Mouse (Mus musculus) lung, embryonic 15.5 days (tissue): ENCODE measurements around the gene Apln. TPM values are rescaled to one million over a fixed set of nuclear protein-coding genes. Genes with fewer than 3 reads are reported as not detected.

ENCODE experiments used
- ATAC-seq: fragments of 200-750 bp; cut with Nextera tagmentation; 2 replicates; pipeline ENCODE4 v1.8.0; 2017; ENCODE audit warnings: moderate number of reproducible peaks, borderline replicate concordance; ENCODE audit not compliant: low FRiP score, low TSS enrichment; ENCODE audit errors: extremely low read depth
- H3K27ac ChIP-seq: fragments of 300-500 bp; sonication (generic); 2 replicates; pipeline ENCODE4 v1.5.1; 2015; ENCODE audit warnings: moderate library complexity, mild to moderate bottlenecking, inconsistent platforms
- H3K27me3 ChIP-seq: fragments of 300-500 bp; sonication (generic); 2 replicates; pipeline ENCODE4 v1.6.1; 2015; ENCODE audit warnings: inconsistent platforms
- H3K36me3 ChIP-seq: fragments of 300-500 bp; sonication (generic); 2 replicates; pipeline ENCODE4 v1.6.1; 2015; ENCODE audit warnings: inconsistent platforms
- H3K4me1 ChIP-seq: fragments of 300-500 bp; sonication (generic); 2 replicates; pipeline ENCODE4 v1.6.1; 2015; ENCODE audit warnings: inconsistent platforms
- H3K4me2 ChIP-seq: fragments of 300-500 bp; sonication (generic); 2 replicates; pipeline ENCODE4 v1.6.1; 2015; ENCODE audit warnings: inconsistent platforms, mild to moderate bottlenecking, moderate library complexity
- H3K4me3 ChIP-seq: fragments of 300-500 bp; sonication (generic); 2 replicates; pipeline ENCODE4 v1.5.1; 2015; ENCODE audit warnings: mild to moderate bottlenecking, inconsistent platforms
- H3K9ac ChIP-seq: fragments of 300-500 bp; sonication (generic); 2 replicates; pipeline ENCODE4 v1.6.1; 2015; ENCODE audit warnings: inconsistent platforms
- H3K9me3 ChIP-seq: fragments of 300-500 bp; sonication (generic); 2 replicates; pipeline ENCODE4 v1.6.1; 2016; ENCODE audit warnings: inconsistent platforms
- WGBS: fragments of 180-500 bp; shearing (Covaris S2); methylation state at CpG from one replicate; pipeline ENCODE4 v1.1.7; 2015; 5-methylcytosine and 5-hydroxymethylcytosine counted together
- polyA plus RNA-seq: library from polyadenylated mRNA; unstranded; fragments of >200 nt; fragmentation: Nextera tagmentation; extraction: Ambion mirVana; gene quantifications from 2 replicates; pipeline ENCODE4 v1.2.1, GENCODE M21; 2015

Apln gene
- polyA plus RNA-seq, 1 experiment from 2014 or later = 13.4 TPM

GRCm38 (mm10) chrX:48011656-48012055 lies 23.0 kb downstream of the Apln start:
- H3K9ac ChIP-seq = no peak overlapping the region
- H3K27me3 ChIP-seq = no peaks in the 10 kb centered on the region
- H3K4me3 ChIP-seq = no peak overlapping the region
- H3K27ac ChIP-seq = no peak overlapping the region
- WGBS = 89% methylated on average over 3 of the region's 3 CpGs
- no peak for ATAC-seq
- H3K9me3 ChIP-seq = no peaks in the 10 kb centered on the region
- no peak overlapping the region for H3K4me2 ChIP-seq
- H3K4me1 ChIP-seq = no peaks in the 10 kb centered on the region
- H3K36me3 ChIP-seq = no peaks in the 10 kb centered on the region

GRCm38 (mm10) chrX:48006062-48006461 lies 28.6 kb downstream of the Apln start:
- H3K27me3 ChIP-seq = no peaks in the 10 kb centered on the region
- H3K4me3 ChIP-seq = no peak overlapping the region
- no peak overlapping the region for H3K27ac ChIP-seq
- H3K36me3 ChIP-seq = no peaks in the 10 kb centered on the region
- H3K4me2 ChIP-seq = no peak overlapping the region
- H3K4me1 ChIP-seq = no peaks in the 10 kb centered on the region
- WGBS = 44% methylated on average over 7 of the region's 8 CpGs
- no peaks in the 10 kb centered on the region for H3K9me3 ChIP-seq
- no peak overlapping the region for H3K9ac ChIP-seq
- peak; percentile 62 for ATAC-seq

- no peak overlapping the region for H3K4me2 ChIP-seq
- H3K4me3 ChIP-seq = no peak overlapping the region
- no peaks in the 10 kb centered on the region for H3K4me1 ChIP-seq
- H3K27me3 ChIP-seq = no peaks in the 10 kb centered on the region
- no peaks in the 10 kb centered on the region for H3K9me3 ChIP-seq
- H3K36me3 ChIP-seq = no peaks in the 10 kb centered on the region
- 79% methylated on average over 1 of the region's 1 CpGs for WGBS
- no peak for ATAC-seq
- H3K27ac ChIP-seq = no peak overlapping the region
- H3K9ac ChIP-seq = no peak overlapping the region
Observed at GRCm38 (mm10) chrX:48004786-48005185, 29.9 kb downstream of the Apln start.

- Histone ChIP-seq H3K4me2 (no peak overlapping the region), H3K27ac (no peak overlapping the region), H3K9ac (no peak overlapping the region), H3K27me3 (no peaks in the 10 kb centered on the region), H3K9me3 (no peaks in the 10 kb centered on the region), H3K4me3 (no peak overlapping the region), H3K4me1 (no peaks in the 10 kb centered on the region), H3K36me3 (no peaks in the 10 kb centered on the region)
- ATAC-seq = no peak
- WGBS = 58% methylated on average over 7 of the region's 7 CpGs
Observed at GRCm38 (mm10) chrX:48001151-48001550, 33.5 kb downstream of the Apln start.

- Histone ChIP-seq H3K4me2 (no peak overlapping the region), H3K9me3 (no peaks in the 10 kb centered on the region), H3K27me3 (no peaks in the 10 kb centered on the region), H3K4me1 (no peaks in the 10 kb centered on the region), H3K36me3 (no peaks in the 10 kb centered on the region), H3K4me3 (no peak overlapping the region), H3K9ac (no peak overlapping the region), H3K27ac (no peak overlapping the region)
- ATAC-seq = no peak
- WGBS = 68% methylated on average over 8 of the region's 8 CpGs
Observed at GRCm38 (mm10) chrX:47998412-47998811, 36.2 kb downstream of the Apln start.

GRCm38 (mm10) chrX:47992606-47993005 lies 42.0 kb downstream of the Apln start:
- H3K9ac ChIP-seq = no peak overlapping the region
- WGBS = 19% methylated on average over 8 of the region's 8 CpGs
- H3K4me3 ChIP-seq = no peak overlapping the region
- no peaks in the 10 kb centered on the region for H3K27me3 ChIP-seq
- H3K27ac ChIP-seq = no peak overlapping the region
- H3K9me3 ChIP-seq = no peaks in the 10 kb centered on the region
- no peak for ATAC-seq
- H3K36me3 ChIP-seq = no peaks in the 10 kb centered on the region
- H3K4me2 ChIP-seq = 0 out of 2 replicates have a peak overlapping the region, but pooled peaks have one; percentile 20
- H3K4me1 ChIP-seq = peaks cover 4% of the 10 kb centered on the region; the same call in 1 of the 2 replicates

GRCm38 (mm10) chrX:47988024-47988423 lies 46.6 kb downstream of the Apln start:
- Histone ChIP-seq H3K36me3 (no peaks in the 10 kb centered on the region), H3K4me3 (no peak overlapping the region), H3K9me3 (no peaks in the 10 kb centered on the region), H3K27ac (no peak overlapping the region), H3K4me2 (no peak overlapping the region), H3K9ac (no peak overlapping the region), H3K4me1 (peaks cover 3% of the 10 kb centered on the region; the same call in 1 of the 2 replicates), H3K27me3 (no peaks in the 10 kb centered on the region; the same call in 1 of the 2 replicates)
- WGBS = 60% methylated on average over 8 of the region's 8 CpGs
- no peak; the same call in 1 of the 2 replicates for ATAC-seq

GRCm38 (mm10) chrX:47985000-47985619 lies 49.5 kb downstream of the Apln start:
- Histone ChIP-seq H3K27ac (no peak overlapping the region), H3K4me2 (peak overlapping the region; percentile 44), H3K4me3 (peak overlapping the region; percentile 15; the same call in 1 of the 2 replicates), H3K36me3 (no peaks in the 10 kb centered on the region), H3K27me3 (no peaks in the 10 kb centered on the region; the same call in 1 of the 2 replicates), H3K9me3 (no peaks in the 10 kb centered on the region), H3K4me1 (no peaks in the 10 kb centered on the region), H3K9ac (no peak overlapping the region)
- WGBS = 19% methylated on average over 19 of the region's 19 CpGs
- no peak for ATAC-seq

GRCm38 (mm10) chrX:47977078-47977477 lies 57.6 kb downstream of the Apln start:
- H3K36me3 ChIP-seq = no peaks in the 10 kb centered on the region
- no peak for ATAC-seq
- H3K4me2 ChIP-seq = no peak overlapping the region
- no peaks in the 10 kb centered on the region for H3K9me3 ChIP-seq
- no peak overlapping the region for H3K27ac ChIP-seq
- 49% methylated on average over 5 of the region's 5 CpGs for WGBS
- H3K27me3 ChIP-seq = no peaks in the 10 kb centered on the region
- no peaks in the 10 kb centered on the region for H3K4me1 ChIP-seq
- H3K9ac ChIP-seq = no peak overlapping the region
- no peak overlapping the region for H3K4me3 ChIP-seq

GRCm38 (mm10) chrX:47976551-47976950 lies 58.1 kb downstream of the Apln start:
- Histone ChIP-seq H3K27ac (no peak overlapping the region), H3K27me3 (no peaks in the 10 kb centered on the region), H3K4me1 (no peaks in the 10 kb centered on the region), H3K4me2 (no peak overlapping the region), H3K4me3 (no peak overlapping the region), H3K36me3 (no peaks in the 10 kb centered on the region), H3K9ac (no peak overlapping the region), H3K9me3 (no peaks in the 10 kb centered on the region)
- 59% methylated on average over 4 of the region's 4 CpGs for WGBS
- ATAC-seq = no peak
